Mouse (Mus musculus): ENCODE data around the gene Uba52. TPM values are rescaled to one million over a fixed set of nuclear protein-coding genes. Genes with fewer than 3 reads are reported as not detected.

Gene Uba52
- total RNA-seq, 1 experiment from 2014 or later = 4,881 TPM

DNA sequence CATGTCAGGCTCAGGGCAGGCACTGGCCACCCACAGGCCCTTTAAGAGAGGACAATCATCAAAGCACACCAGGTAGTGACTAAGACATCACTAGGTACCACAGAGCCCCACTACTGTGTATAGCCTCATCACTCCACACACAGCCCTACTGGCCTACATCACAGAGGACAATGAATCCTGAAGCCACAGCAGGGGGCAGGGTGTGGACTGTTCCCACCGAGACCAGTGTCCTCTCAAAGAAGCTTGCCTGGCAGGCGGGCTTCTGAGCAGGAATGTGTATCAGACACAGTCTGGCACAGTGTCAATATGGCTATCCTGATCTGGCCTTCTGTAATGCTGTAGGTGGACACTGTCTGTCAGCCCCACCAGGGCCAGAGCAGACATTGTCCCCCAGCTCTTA, 40.7 kb downstream of the Uba52 start:
- no peak for ATAC-seq (replicated peaks in 1 of 2; ENCODE audit: insufficient read depth in 1 of 2, low FRiP score in 2 of 2, low TSS enrichment in 1 of 2, low read depth in 1 of 2, poor library complexity in 2 of 2, severe bottlenecking in 2 of 2)

GRCm38 (mm10) chr8:70469295-70469916, 41.2 kb downstream of the Uba52 start:
- peak; percentile 54 to 79; a peak in 3 of 4 replicates for ATAC-seq (replicated peaks in 1 of 2; ENCODE audit: insufficient read depth in 1 of 2, low FRiP score in 2 of 2, low TSS enrichment in 1 of 2, low read depth in 1 of 2, poor library complexity in 2 of 2, severe bottlenecking in 2 of 2)

- no peak for ATAC-seq (replicated peaks in 1 of 2; ENCODE audit: insufficient read depth in 1 of 2, low FRiP score in 2 of 2, low TSS enrichment in 1 of 2, low read depth in 1 of 2, poor library complexity in 2 of 2, severe bottlenecking in 2 of 2)
Measured at GRCm38 (mm10) chr8:70468733-70469132, 41.9 kb downstream of the Uba52 start.

DNA sequence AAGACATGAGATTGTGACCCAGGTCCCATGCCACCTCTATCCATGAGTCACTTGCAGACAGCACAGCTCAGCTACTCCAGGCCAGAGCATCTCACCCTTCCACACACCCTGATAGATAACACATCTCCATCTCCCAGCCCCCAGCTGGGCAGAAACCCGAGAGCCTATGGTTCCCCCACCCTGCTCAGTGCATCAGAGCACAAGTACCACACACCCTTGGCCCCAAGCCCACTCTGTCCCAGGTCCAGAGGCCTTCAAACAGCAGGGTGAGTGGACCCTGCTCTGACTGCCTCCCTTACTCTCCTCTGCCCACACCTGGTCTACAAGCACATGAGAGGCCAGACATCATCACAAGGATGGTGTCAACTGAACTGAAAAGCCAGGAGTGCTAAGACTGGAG, 42.7 kb downstream of the Uba52 start:
- no peak for ATAC-seq (replicated peaks in 1 of 2; ENCODE audit: insufficient read depth in 1 of 2, low FRiP score in 2 of 2, low TSS enrichment in 1 of 2, low read depth in 1 of 2, poor library complexity in 2 of 2, severe bottlenecking in 2 of 2)

- ATAC-seq (replicated peaks in 1 of 2; ENCODE audit: insufficient read depth in 1 of 2, low FRiP score in 2 of 2, low TSS enrichment in 1 of 2, low read depth in 1 of 2, poor library complexity in 2 of 2, severe bottlenecking in 2 of 2) = no peak
Measured at GRCm38 (mm10) chr8:70467229-70467725, 43.3 kb downstream of the Uba52 start.

DNA sequence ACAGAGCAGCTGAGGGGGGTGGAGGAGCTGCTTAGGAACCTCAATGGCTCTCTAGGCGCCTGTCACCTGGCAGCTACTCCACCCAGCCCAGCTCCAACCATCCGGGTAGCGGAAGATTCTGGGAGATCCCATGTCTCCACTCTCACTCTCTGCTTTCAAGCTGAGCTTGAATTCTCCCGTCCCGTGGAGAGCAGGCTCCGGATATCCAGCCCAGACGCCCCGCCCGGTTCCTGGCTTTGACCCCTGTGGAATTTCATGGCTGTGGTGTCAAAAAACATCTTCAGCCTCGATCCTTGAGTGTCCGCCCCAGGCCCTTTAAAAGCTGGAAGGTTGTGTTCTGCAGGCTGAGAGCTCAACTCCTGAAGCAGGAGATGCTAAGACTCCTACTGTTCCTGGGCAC, 43.8 kb downstream of the Uba52 start:
- ATAC-seq (replicated peaks in 1 of 2; ENCODE audit: insufficient read depth in 1 of 2, low FRiP score in 2 of 2, low TSS enrichment in 1 of 2, low read depth in 1 of 2, poor library complexity in 2 of 2, severe bottlenecking in 2 of 2) = no peak

DNA sequence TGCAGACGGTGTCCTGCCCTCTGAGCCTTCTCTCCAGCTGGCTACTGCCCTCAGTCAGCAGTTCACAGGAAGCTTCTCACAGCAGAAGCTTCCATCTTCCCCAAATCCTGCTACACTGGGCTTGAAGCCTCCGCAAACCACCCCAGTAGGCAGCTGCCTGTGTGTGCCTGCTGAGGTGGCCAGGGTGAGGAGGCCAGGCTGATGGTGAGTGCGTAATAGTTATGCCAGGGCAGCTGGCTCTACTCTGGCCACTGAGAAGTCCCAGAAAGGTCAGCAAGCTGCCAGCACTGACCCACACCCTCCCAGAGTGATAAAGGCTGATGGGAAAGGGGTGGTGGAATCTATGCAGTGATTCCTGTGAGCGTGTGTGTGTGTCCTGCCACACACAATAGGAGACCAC, 44.3 kb downstream of the Uba52 start:
- ATAC-seq (replicated peaks in 1 of 2; ENCODE audit: insufficient read depth in 1 of 2, low FRiP score in 2 of 2, low TSS enrichment in 1 of 2, low read depth in 1 of 2, poor library complexity in 2 of 2, severe bottlenecking in 2 of 2) = no peak

- no peak for ATAC-seq (replicated peaks in 1 of 2; ENCODE audit: insufficient read depth in 1 of 2, low FRiP score in 2 of 2, low TSS enrichment in 1 of 2, low read depth in 1 of 2, poor library complexity in 2 of 2, severe bottlenecking in 2 of 2)
Measured at GRCm38 (mm10) chr8:70465701-70466100, 44.9 kb downstream of the Uba52 start.

DNA sequence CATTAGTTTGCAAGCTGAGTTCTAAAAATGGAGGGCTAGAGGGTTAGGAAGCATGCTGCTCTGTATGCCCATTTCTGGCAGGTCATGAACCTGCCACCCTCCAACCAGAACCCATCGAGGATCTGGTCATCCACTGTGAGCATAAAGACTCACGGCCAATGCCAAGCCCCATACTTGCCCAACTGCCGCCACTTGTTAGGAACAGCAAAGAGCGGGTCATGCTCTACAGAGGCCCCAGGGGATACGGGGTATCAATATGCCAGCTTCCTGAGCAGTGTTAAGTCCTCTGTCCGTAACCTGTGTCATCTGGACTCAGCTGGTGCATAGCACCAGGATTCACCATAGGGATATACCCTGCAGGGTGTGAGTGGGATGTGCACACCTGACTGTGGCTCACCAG, 46.4 kb downstream of the Uba52 start:
- no peak for ATAC-seq (replicated peaks in 1 of 2; ENCODE audit: insufficient read depth in 1 of 2, low FRiP score in 2 of 2, low TSS enrichment in 1 of 2, low read depth in 1 of 2, poor library complexity in 2 of 2, severe bottlenecking in 2 of 2)

GRCm38 (mm10) chr8:70463306-70463705, 47.3 kb downstream of the Uba52 start:
- ATAC-seq (replicated peaks in 1 of 2; ENCODE audit: insufficient read depth in 1 of 2, low FRiP score in 2 of 2, low TSS enrichment in 1 of 2, low read depth in 1 of 2, poor library complexity in 2 of 2, severe bottlenecking in 2 of 2) = no peak

- no peak for ATAC-seq (replicated peaks in 1 of 2; ENCODE audit: insufficient read depth in 1 of 2, low FRiP score in 2 of 2, low TSS enrichment in 1 of 2, low read depth in 1 of 2, poor library complexity in 2 of 2, severe bottlenecking in 2 of 2)
Measured at GRCm38 (mm10) chr8:70462516-70462813, 48.1 kb downstream of the Uba52 start.

- no peak for ATAC-seq (replicated peaks in 1 of 2; ENCODE audit: insufficient read depth in 1 of 2, low FRiP score in 2 of 2, low TSS enrichment in 1 of 2, low read depth in 1 of 2, poor library complexity in 2 of 2, severe bottlenecking in 2 of 2)
Measured at GRCm38 (mm10) chr8:70461765-70462515, 48.7 kb downstream of the Uba52 start.

DNA sequence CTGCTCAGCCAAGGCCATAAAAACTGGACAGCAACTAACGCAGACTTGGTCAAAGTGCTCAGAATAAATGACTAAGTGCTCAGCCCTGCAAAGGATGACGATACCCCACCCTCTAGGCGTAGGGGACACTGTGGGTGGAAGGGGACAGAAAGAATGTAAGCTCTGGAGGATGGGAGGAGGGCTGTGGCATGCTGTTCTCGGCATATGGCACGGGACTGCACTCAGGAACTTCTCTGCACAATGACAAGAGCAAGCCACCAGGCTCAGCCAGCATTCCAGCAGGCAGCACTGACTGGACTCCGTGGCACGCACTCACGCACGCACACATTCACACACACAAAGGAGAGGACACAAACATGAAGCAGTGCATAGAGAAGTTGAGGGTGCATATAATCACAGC, 50.0 kb downstream of the Uba52 start:
- no peak for ATAC-seq (replicated peaks in 1 of 2; ENCODE audit: insufficient read depth in 1 of 2, low FRiP score in 2 of 2, low TSS enrichment in 1 of 2, low read depth in 1 of 2, poor library complexity in 2 of 2, severe bottlenecking in 2 of 2)

DNA sequence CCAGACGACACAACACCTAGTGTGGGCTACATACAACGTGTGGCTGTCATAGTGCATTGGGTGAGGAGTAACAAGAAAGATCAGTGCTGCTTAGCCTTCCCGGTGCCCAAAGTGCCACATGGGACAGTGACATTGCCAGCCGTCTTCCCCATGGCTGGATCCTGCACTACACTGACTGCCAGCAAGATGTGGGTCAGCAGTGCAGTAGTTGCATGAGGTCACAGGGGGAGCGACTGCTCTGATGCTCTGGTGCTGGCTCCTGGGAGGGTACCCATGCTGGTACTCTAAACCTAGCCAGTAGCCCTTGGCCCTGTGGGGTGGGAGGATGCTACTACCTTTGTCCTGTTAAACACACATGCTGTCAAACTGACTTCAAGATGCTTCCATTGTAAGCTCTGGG, 50.4 kb downstream of the Uba52 start:
- ATAC-seq (replicated peaks in 1 of 2; ENCODE audit: insufficient read depth in 1 of 2, low FRiP score in 2 of 2, low TSS enrichment in 1 of 2, low read depth in 1 of 2, poor library complexity in 2 of 2, severe bottlenecking in 2 of 2) = no peak

DNA sequence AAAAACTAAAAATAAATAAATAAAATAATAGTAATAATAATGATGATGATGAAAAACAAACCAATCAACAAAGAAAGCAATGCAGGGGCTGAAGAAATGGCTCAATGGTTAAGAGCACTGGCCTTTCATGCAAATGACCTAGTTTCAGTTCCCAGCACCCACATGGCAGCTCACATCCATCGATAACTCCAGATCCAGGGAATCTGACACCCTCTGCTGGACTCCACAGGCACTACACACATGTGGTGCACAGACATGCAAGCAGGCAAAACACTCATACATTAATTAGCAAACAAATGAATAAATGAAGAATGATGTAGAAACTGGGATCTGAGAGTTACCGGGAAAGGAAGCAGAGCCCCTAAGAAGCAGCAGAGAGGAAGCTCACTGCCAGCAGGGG, 51.0 kb downstream of the Uba52 start:
- ATAC-seq (replicated peaks in 1 of 2; ENCODE audit: insufficient read depth in 1 of 2, low FRiP score in 2 of 2, low TSS enrichment in 1 of 2, low read depth in 1 of 2, poor library complexity in 2 of 2, severe bottlenecking in 2 of 2) = no peak

DNA sequence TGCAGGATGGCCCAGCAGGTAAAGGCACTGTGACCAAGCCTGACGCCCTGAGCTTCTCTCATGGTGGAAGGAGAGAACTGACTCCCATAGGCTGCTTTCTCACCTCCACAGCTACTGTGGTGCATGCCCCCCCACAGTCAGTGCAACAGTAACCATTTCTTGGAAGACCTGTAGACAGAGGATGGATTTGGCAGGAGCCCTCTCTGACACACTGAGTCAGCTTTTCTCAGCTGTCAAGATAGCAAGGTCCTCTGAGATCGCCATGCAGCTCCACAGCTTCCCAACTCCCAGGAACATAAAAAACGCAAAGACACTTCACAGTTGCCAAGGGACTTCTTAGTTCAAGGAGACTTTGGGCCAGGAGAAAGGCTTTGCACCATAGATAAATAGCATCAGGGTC, 52.1 kb downstream of the Uba52 start:
- ATAC-seq (replicated peaks in 1 of 2; ENCODE audit: insufficient read depth in 1 of 2, low FRiP score in 2 of 2, low TSS enrichment in 1 of 2, low read depth in 1 of 2, poor library complexity in 2 of 2, severe bottlenecking in 2 of 2) = no peak

Data from hematopoietic stem cell, adult 5-6 weeks (primary cell).